Mouse (Mus musculus) retina, postnatal 7 days (tissue): Measurements from ENCODE around the gene Myrf.

Experiments
- DNase-seq: peaks from one replicate; pipeline ENCODE4 v3.0.0-alpha.2; 2012; ENCODE audit warnings: low read depth, low spot score

Myrf gene

GRCm38 (mm10) chr19:10208851-10209250, 31.7 kb downstream of the Myrf start:
- no peak for DNase-seq

- no peak for DNase-seq
Measured at GRCm38 (mm10) chr19:10205051-10205450, 35.5 kb downstream of the Myrf start.

DNA sequence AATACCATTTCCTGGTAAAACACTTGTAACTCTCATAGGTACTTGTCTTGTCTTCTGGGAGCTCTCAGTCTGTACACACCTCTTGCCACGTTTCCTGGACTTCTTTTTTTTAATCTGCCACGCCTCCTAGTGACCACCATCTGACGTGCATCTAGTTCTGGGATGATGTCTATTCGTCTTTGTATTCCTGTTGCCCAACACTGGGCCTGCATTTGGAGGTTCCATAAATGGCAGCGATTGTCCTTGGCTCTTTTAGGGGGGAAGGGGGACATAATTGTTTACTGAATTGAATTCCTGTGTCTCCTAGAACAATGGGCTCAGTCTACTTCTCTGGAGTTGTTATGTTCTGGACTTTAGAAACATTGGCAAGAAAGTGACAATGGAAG, 35.9 kb downstream of the Myrf start:
- DNase-seq: no peak

- DNase-seq: peak; percentile 87
Measured at GRCm38 (mm10) chr19:10203848-10204615, 36.5 kb downstream of the Myrf start, which contains the start of the genes Tmem258 and Fen1. Gene Tmem258, plus strand, starts transcription at chr19:10204014. Gene Fen1, minus strand, starts transcription at chr19:10204169.

DNA sequence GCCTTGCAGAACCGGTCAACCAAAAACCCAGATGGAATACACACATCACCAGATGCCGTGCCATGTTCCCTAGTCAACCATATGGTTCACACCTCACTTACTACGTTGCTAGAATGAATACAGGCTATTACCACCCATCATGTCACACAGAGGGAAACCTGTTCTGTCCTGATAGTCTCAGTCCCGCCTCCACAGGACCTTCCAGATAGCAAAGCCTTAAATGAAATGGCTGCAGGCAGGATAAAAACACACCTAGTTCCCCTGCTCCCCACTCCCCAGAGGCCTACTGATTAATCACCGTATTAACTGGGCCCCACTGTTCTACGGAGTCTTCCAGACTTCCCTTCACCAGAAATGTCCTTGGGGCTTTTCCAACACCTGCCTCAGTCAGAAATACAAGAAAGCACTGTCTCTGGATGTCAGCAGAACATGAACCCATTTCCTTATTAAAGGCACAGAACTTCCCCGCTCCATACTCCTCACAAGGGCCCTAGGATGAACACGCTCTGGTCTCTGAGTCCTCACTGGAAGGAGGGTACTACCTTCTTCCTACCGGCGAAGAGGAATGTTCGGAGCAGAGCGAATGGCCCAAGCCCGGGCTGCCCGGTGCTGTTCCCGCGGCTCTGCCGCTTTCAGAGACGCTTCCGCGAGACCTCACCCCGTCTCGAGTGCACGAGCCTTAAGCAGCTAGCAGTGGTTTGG, 37.3 kb downstream of the Myrf start:
- no peak for DNase-seq

GRCm38 (mm10) chr19:10198723-10199122, 41.8 kb downstream of the Myrf start:
- peak; percentile 67 for DNase-seq

- no peak for DNase-seq
Measured at GRCm38 (mm10) chr19:10198286-10198685, 42.3 kb downstream of the Myrf start.

DNA sequence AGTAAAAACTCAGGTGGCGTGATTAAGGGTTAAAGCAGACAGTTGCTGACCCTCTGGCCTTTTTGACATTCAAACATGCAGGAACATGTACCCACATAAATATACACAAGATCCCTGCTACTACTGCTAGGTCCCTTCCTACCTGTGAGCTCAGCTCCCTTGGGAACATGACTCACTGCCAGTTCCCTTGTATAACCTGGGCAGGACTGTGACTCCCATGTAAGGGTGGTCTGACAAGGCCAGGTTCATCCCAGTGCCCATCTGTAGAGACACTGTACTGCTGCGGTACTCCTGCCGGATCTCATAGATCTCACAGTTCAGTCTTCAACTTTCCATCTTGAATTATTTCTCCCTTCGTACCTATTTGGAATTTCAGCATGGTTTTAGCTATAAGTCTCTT, 43.4 kb downstream of the Myrf start:
- no peak for DNase-seq

GRCm38 (mm10) chr19:10195252-10195651, 45.3 kb downstream of the Myrf start:
- no peak for DNase-seq

- no peak for DNase-seq
Measured at GRCm38 (mm10) chr19:10194337-10194736, 46.2 kb downstream of the Myrf start.

DNA sequence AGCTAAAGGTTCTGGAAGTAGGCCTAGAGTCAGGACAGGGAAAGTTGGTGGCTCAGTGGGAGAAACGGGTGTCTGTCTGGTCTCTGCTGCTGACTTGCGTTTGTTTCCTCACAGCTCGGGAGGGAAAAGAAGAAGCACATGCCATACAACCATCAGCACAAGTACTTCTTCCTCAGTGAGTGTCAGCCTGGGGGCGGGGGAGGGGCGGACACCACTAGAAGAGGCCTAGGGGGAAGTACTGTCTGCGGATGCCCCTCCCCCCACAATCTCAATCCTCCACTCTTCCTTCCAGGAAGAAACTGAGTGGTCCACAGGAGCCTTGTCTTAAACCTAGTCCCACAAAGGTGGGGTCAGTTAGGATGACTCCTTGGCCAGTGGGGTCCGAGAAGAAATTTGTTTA, 49.2 kb downstream of the Myrf start:
- no peak for DNase-seq

DNA sequence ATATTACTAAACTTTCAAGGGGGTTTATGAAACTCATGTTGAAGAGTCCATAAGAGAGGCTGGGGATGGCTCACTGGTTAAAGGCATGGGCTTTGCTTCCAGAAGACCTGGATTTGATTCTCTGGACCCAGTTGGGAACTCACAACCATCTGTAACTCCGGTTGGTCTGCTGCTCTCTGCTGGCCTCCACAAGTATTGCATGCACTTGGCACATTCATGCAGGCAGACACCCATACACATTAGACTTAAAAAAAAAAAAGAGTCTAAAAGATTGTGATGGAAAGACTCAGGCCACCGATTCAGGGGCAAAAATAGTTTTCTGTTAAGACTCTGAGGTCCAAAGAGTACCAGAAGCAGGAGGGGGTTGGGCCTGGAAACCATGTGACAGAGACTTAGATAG, 49.8 kb downstream of the Myrf start:
- peak; percentile 53 for DNase-seq

GRCm38 (mm10) chr19:10189940-10190339, 50.6 kb downstream of the Myrf start:
- DNase-seq: no peak

DNA sequence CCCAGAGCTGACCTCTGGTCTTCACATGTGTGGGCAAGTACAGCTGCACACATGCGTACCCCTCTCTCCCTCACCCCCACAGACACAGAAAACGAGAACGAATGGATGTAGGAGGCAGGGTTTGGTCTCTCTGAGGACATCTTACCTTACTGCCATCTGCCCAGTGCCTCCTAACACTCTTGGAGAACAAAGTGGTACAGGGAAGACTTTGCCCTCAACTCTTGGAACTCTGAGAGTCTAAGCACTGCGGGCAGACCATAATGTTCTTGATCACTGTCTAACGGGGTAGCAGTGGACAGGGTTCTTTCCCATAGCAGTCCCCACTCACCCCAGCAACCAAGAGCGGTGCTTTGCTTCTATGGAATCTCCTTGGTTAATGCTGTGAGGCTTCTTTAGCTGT, 51.5 kb downstream of the Myrf start:
- DNase-seq: no peak

GRCm38 (mm10) chr19:10188281-10188811, 52.2 kb downstream of the Myrf start:
- no peak for DNase-seq

DNA sequence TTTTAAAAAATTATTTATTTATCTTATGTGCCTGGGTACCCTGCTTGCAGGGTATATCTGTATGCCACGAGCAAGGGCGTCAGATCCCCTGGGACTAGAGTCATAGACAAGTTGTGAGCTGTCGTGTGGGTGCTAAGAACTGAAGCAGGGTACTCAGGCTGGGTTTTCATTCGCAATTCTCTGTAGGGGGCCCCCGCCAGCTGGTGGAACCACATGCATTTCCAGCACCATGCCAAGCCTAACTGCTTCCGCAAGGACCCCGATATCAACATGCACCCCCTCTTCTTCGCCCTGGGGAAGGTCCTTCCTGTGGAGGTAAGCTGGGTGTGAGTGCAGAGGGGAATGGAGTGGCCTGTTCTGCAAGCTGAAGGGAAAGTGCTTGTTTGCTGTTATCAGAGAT, 54.0 kb downstream of the Myrf start:
- DNase-seq: no peak

DNA sequence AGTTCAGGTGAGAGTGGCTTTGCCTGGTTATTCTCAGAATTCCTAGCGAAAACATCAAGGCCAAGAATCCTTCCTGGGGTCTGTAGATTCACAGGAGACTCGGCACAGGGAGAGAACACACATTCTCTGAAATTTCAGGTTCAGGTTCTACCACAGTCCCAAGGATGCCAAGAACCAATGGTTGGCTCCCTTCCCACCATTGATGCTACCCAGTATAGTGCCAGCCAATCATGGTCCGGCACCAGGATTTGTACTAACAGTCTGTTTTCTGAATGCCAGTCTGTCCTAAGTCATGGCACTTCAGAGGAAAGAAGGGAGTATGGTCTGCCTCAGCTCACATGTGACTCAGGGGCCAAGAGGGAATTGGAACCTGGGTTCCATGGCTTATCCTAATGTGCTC, 54.7 kb downstream of the Myrf start:
- DNase-seq: no peak

- DNase-seq: no peak
Measured at GRCm38 (mm10) chr19:10184096-10184495, 56.5 kb downstream of the Myrf start.

DNA sequence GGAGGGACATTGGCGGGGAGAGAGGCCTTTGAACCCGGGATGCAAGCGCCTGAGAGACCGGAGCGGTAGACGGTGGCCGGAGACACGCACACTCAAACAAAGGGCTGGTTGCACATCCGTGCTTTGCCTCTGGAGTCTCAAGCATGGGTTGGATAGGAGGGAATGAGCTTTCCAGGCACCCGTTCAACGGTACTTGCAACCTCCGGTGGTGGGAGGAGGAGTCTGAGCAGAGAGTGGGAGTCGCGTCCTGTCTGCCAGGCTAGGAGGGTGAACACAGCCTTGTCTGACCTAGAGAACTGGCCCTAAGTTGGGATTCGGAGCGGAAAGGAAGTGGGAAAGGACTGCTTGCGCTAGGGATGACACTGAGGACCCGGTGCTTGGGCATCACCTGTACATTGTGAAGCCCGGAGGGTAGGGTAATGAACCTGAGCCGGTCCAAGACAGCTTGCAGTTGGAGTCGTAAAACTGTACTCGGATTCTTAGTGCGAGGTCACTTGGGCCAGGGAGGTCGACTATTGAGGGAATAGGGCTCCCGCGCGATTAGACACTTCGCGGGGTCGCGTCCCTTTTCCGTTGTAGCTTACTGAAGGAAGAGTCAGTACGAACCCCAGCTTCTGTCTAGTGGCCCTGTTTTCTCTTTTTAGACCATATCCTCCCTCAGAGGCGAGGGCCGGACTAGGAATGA, 57.1 kb downstream of the Myrf start:
- peak; percentile 51 for DNase-seq

DNA sequence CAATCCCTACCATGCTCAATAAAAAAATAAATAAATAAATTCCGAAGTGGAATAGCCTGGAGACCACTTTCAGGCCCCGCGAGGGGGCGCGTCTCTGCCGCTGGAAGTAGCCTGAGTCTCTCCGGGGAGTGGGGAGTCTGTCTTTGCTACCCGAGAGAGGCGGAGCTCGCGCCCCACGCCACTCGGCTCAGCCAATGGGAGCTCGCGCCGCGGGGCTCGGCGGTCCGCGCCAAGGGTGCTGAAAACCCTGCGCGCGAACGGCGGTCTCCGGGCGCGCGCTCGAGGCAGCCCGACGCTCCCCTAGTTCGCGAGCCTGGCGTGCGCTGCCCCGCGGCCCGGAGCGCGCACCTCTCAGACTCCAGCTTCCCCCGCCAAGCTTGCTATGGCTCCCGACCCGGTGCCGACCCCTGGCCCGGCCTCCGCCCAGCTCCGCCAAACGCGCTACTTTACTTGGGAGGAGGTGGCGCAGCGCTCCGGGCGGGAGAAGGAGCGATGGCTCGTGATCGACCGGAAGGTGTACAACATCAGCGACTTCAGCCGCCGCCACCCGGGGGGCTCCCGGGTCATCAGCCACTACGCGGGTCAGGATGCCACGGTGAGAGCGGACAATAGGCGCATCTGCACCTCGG, 57.8 kb downstream of the Myrf start, which contains the start of gene Fads1:
Gene Fads1 (plus strand): TSS at position 219 of the 629 bp plus-strand sequence.
- peak; percentile 84 for DNase-seq

DNA sequence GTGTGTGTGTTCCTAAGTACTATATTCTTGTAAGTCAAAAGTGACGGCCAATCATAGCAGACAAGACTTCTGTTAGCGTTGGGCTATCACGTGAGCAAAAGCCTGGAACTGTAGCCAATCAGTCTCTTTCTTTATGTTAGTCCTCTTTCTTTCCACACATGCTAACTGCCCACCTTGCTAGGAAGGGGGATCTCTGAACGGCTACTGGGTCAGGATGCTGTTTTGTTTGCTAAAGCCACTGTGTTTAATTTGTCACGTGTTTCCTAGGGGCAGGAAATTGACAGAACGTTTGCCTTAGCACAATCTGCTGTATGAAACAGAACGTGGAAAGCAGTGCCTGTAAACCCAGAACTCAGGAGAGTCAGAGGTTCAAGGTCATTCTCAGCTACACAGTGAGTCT, 58.4 kb downstream of the Myrf start:
- no peak for DNase-seq

GRCm38 (mm10) chr19:10181225-10181624, 59.3 kb downstream of the Myrf start:
- DNase-seq: no peak
